Mouse (Mus musculus) forebrain, embryonic 10.5 days (tissue): Measurements from ENCODE around the gene Slc7a11. TPM values are rescaled to one million over a fixed set of nuclear protein-coding genes. Genes with fewer than 3 reads are reported as not detected.

Experiments used
- DNase-seq: peaks from one replicate; pipeline ENCODE4 v3.0.0-alpha.2; 2017; ENCODE audit warnings: low spot score; ENCODE audit errors: extremely low spot score
- H3K27ac ChIP-seq: fragments of 300-500 bp; sonication (generic); 2 replicates; pipeline ENCODE4 v1.5.1; 2016; ENCODE audit warnings: mild to moderate bottlenecking
- H3K27me3 ChIP-seq: fragments of 300-500 bp; sonication (generic); 2 replicates; pipeline ENCODE4 v1.6.1; 2016; ENCODE audit warnings: mild to moderate bottlenecking; ENCODE audit not compliant: poor library complexity, severe bottlenecking
- H3K36me3 ChIP-seq: fragments of 300-500 bp; sonication (generic); replicated peaks from 2 replicates; pipeline ENCODE4 v1.6.1; 2016; ENCODE audit warnings: mild to moderate bottlenecking, moderate library complexity
- H3K4me1 ChIP-seq: fragments of 300-500 bp; sonication (generic); 2 replicates; pipeline ENCODE4 v1.6.1; 2016
- H3K4me3 ChIP-seq: fragments of 300-500 bp; sonication (generic); 2 replicates; pipeline ENCODE4 v1.5.1; 2016; ENCODE audit warnings: mild to moderate bottlenecking, moderate library complexity
- H3K9me3 ChIP-seq: fragments of 300-500 bp; sonication (generic); 2 replicates; pipeline ENCODE4 v1.6.1; 2016; ENCODE audit warnings: mild to moderate bottlenecking, moderate library complexity
- WGBS: fragments of 180-500 bp; shearing (Covaris S2); methylation state at CpG from one replicate; pipeline ENCODE4 v1.1.7; 2016; 5-methylcytosine and 5-hydroxymethylcytosine counted together
- polyA plus RNA-seq: library from polyadenylated mRNA; unstranded; fragments of >200 nt; fragmentation: Nextera tagmentation; extraction: Ambion mirVana; gene quantifications from 2 replicates; pipeline ENCODE4 v1.2.1, GENCODE M21; 2016

Gene Slc7a11
- polyA plus RNA-seq, 1 experiment from 2014 or later, result 1.3 TPM

GRCm38 (mm10) chr3:49893945-49894344 is 549.5 kb downstream of the Slc7a11 start:
- peaks cover 8% of the 10 kb centered on the region for H3K4me1 ChIP-seq
- no peaks in the 10 kb centered on the region; the same call in 1 of the 2 replicates for H3K9me3 ChIP-seq
- H3K27ac ChIP-seq, result no peak overlapping the region
- no peaks in the 10 kb centered on the region for H3K36me3 ChIP-seq
- H3K27me3 ChIP-seq, result no peaks in the 10 kb centered on the region
- DNase-seq, result no peak
- no peak overlapping the region for H3K4me3 ChIP-seq

- Histone ChIP-seq H3K27me3 (no peaks in the 10 kb centered on the region), H3K27ac (0 out of 2 replicates have a peak overlapping the region, but pooled peaks have one; percentile 25), H3K36me3 (no peaks in the 10 kb centered on the region), H3K9me3 (no peaks in the 10 kb centered on the region), H3K4me1 (peaks cover 16% of the 10 kb centered on the region), H3K4me3 (no peak overlapping the region)
- WGBS, result 70% methylated on average over 2 of the region's 2 CpGs
- no peak for DNase-seq
These were observed 556.1 kb downstream of the Slc7a11 start for GRCm38 (mm10) chr3:49887359-49887758.

GRCm38 (mm10) chr3:49886220-49886945 is 557.0 kb downstream of the Slc7a11 start:
- WGBS, result 26% methylated on average over 8 of the region's 8 CpGs
- Histone ChIP-seq H3K36me3 (no peaks in the 10 kb centered on the region), H3K4me1 (peaks cover 16% of the 10 kb centered on the region), H3K4me3 (no peak overlapping the region; the same call in 1 of the 2 replicates), H3K27me3 (no peaks in the 10 kb centered on the region), H3K9me3 (no peaks in the 10 kb centered on the region), H3K27ac (peak overlapping the region; percentile 51; the same call in 1 of the 2 replicates)
- no peak for DNase-seq

GRCm38 (mm10) chr3:49880496-49880895 is 562.9 kb downstream of the Slc7a11 start:
- H3K4me1 ChIP-seq, result peaks cover 8% of the 10 kb centered on the region; the same call in 1 of the 2 replicates
- no peak overlapping the region for H3K4me3 ChIP-seq
- no peak for DNase-seq
- H3K9me3 ChIP-seq, result no peaks in the 10 kb centered on the region
- no peaks in the 10 kb centered on the region for H3K27me3 ChIP-seq
- no peaks in the 10 kb centered on the region for H3K36me3 ChIP-seq
- H3K27ac ChIP-seq, result no peak overlapping the region

GRCm38 (mm10) chr3:49870786-49871185 is 572.6 kb downstream of the Slc7a11 start:
- 73% methylated on average over 3 of the region's 3 CpGs for WGBS
- no peak overlapping the region for H3K4me3 ChIP-seq
- no peaks in the 10 kb centered on the region for H3K36me3 ChIP-seq
- no peak for DNase-seq
- no peaks in the 10 kb centered on the region for H3K9me3 ChIP-seq
- H3K27me3 ChIP-seq, result peaks cover 12% of the 10 kb centered on the region
- peaks cover 54% of the 10 kb centered on the region for H3K4me1 ChIP-seq
- peak overlapping the region; percentile 65 for H3K27ac ChIP-seq

GRCm38 (mm10) chr3:49867951-49868584 is 575.3 kb downstream of the Slc7a11 start:
- H3K36me3 ChIP-seq, result no peaks in the 10 kb centered on the region
- H3K4me3 ChIP-seq, result no peak overlapping the region
- peaks cover 50% of the 10 kb centered on the region for H3K4me1 ChIP-seq
- DNase-seq, result peak; percentile 39
- no peaks in the 10 kb centered on the region for H3K9me3 ChIP-seq
- H3K27me3 ChIP-seq, result peaks cover 12% of the 10 kb centered on the region
- WGBS, result 18% methylated on average over 4 of the region's 4 CpGs
- H3K27ac ChIP-seq, result peak overlapping the region; percentile 85

GRCm38 (mm10) chr3:49867147-49867950 is 576.1 kb downstream of the Slc7a11 start:
- no peaks in the 10 kb centered on the region for H3K36me3 ChIP-seq
- peaks cover 43% of the 10 kb centered on the region for H3K4me1 ChIP-seq
- 57% methylated on average over 7 of the region's 7 CpGs for WGBS
- no peak for DNase-seq
- no peak overlapping the region for H3K4me3 ChIP-seq
- peak overlapping the region; percentile 85 for H3K27ac ChIP-seq
- peaks cover 12% of the 10 kb centered on the region for H3K27me3 ChIP-seq
- H3K9me3 ChIP-seq, result no peaks in the 10 kb centered on the region

- peak; percentile 61 for DNase-seq
- Histone ChIP-seq H3K36me3 (no peaks in the 10 kb centered on the region), H3K4me3 (no peak overlapping the region), H3K4me1 (peaks cover 36% of the 10 kb centered on the region), H3K27ac (peak overlapping the region; percentile 85), H3K9me3 (no peaks in the 10 kb centered on the region), H3K27me3 (peaks cover 10% of the 10 kb centered on the region)
- 17% methylated on average over 11 of the region's 11 CpGs for WGBS
These were observed 577.3 kb downstream of the Slc7a11 start for GRCm38 (mm10) chr3:49866061-49866515.

GRCm38 (mm10) chr3:49856797-49857196 is 586.6 kb downstream of the Slc7a11 start:
- no peak for DNase-seq
- WGBS, result 77% methylated on average over 4 of the region's 4 CpGs
- H3K27ac ChIP-seq, result no peak overlapping the region

GRCm38 (mm10) chr3:49854277-49854676 is 589.1 kb downstream of the Slc7a11 start:
- DNase-seq, result no peak
- 74% methylated on average over 2 of the region's 2 CpGs for WGBS
- H3K9me3 ChIP-seq, result no peaks in the 10 kb centered on the region
- no peaks in the 10 kb centered on the region for H3K27me3 ChIP-seq
- H3K4me3 ChIP-seq, result no peak overlapping the region
- no peak overlapping the region for H3K27ac ChIP-seq
- no peaks in the 10 kb centered on the region for H3K4me1 ChIP-seq
- no peaks in the 10 kb centered on the region for H3K36me3 ChIP-seq

More at GRCm38 (mm10) chr3:49856797-49857196, 586.6 kb downstream of the Slc7a11 start:
- Histone ChIP-seq H3K27me3 (no peaks in the 10 kb centered on the region), H3K4me1 (no peaks in the 10 kb centered on the region), H3K36me3 (no peaks in the 10 kb centered on the region), H3K4me3 (no peak overlapping the region), H3K9me3 (no peaks in the 10 kb centered on the region)

GRCm38 (mm10) chr3:49842971-49843370 is 600.4 kb downstream of the Slc7a11 start:
- WGBS, result 84% methylated on average over 3 of the region's 3 CpGs
- Histone ChIP-seq H3K9me3 (no peaks in the 10 kb centered on the region), H3K4me1 (peaks cover 12% of the 10 kb centered on the region), H3K36me3 (no peaks in the 10 kb centered on the region), H3K27ac (no peak overlapping the region), H3K4me3 (no peak overlapping the region), H3K27me3 (no peaks in the 10 kb centered on the region)
- DNase-seq, result no peak
